Mouse (Mus musculus): ENCODE data around the gene Cenpv.
A peak's percentile ranks its signal among the peaks of the same experiment; 100 is the strongest.

The Cenpv gene

GRCm38 (mm10) chr11:62500529-62500928 lies 38.5 kb downstream of the Cenpv start:
- DNase-seq = no peak

DNA sequence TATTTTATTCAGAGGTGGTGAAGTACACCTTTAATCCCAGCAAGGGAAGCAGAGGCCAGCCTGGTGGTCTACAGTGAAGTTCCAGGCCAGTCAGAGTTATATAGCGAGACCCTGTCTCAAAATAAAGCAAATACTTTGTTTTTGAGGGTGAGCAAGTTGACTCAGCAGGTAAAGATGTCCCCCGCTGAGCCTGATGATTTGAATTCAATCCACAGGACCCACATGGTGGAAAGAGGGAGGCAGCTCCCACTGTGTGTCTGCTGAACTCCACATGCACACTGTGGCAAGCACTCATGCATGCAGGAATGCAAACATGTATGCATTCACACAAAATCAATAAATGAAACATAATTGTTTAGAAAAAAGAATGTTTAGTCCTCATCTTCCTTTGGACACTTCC lies 40.3 kb downstream of the Cenpv start:
- DNase-seq = no peak

DNA sequence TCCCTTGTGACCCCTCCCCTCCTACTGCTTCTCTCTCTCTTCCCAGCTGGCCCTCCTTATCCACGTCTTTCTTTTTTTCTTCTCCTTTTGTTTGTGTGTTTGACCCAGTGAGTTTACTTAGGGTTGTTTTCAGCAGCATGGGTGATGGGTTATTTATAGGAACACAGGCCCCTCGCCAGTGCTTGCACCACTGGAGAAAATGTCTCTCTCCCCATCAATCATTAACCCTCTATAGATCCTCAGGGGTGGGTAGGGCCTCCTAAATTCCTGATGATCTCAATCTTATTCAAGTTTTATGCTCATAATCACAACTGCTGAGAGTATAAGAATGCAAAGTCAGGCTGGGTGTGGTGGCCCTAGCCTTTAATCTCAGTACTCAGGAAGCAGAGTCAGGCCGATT lies 41.9 kb downstream of the Cenpv start:
- DNase-seq = no peak

GRCm38 (mm10) chr11:62496151-62496715 lies 42.8 kb downstream of the Cenpv start:
- DNase-seq = peak; percentile 29

- peak; percentile 85 for DNase-seq
Observed at GRCm38 (mm10) chr11:62495276-62495801, 43.7 kb downstream of the Cenpv start.

GRCm38 (mm10) chr11:62494754-62495275 lies 44.2 kb downstream of the Cenpv start:
- DNase-seq = peak; percentile 94

- DNase-seq = no peak
Observed at GRCm38 (mm10) chr11:62493701-62494100, 45.4 kb downstream of the Cenpv start.

- DNase-seq = no peak
Observed at GRCm38 (mm10) chr11:62487540-62488350, 51.3 kb downstream of the Cenpv start.

DNA sequence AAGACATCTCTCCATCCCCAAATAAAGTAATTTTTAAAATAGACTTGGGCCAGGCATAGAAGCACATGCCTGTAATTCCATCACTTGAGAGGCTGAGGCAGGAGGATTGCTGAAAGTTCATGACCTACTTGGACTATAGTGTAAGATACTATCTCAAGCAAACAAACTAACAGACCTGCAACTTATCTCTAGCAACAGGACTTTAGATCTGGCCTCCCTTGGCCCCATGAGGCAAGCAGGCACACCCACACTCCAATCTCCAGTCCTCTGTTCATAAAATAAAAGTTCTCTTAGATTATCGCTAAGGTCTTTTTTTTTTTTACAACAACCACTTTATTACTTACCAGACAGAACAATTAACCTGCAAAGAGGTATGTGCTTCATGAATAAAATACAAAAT lies 52.1 kb downstream of the Cenpv start:
- no peak for DNase-seq

GRCm38 (mm10) chr11:62479581-62479980 lies 59.5 kb downstream of the Cenpv start:
- no peak for DNase-seq

DNA sequence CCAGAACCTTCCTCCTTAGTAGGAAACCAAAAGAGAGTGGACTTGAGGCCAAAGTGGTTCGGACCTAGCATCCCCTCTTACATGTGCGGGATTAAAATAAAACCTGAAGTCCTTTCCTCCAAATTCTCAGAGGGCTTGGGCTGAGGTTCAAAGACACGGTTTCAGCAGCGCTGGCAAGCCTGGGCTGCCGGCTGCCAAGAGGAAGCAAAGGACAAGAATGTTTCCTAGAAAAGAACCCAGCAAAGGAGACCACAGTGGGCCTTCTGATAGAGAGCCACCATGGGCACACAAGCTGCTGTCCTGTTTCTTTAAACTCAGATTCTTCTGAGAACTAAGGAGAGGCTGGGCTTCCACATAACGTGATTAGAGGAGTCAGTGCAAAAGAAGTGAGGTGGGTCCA lies 60.1 kb downstream of the Cenpv start:
- DNase-seq = no peak

- DNase-seq = no peak
Observed at GRCm38 (mm10) chr11:62476156-62476555, 62.9 kb downstream of the Cenpv start.
